Mouse (Mus musculus): Measurements from ENCODE around the gene Bcl9. TPM values are rescaled to one million over a fixed set of nuclear protein-coding genes. Genes with fewer than 3 reads are reported as not detected.

Bcl9 gene
- 3.0 and 7.3 TPM in 2 replicates for polyA plus RNA-seq (2012; ENCODE audit: insufficient read depth, insufficient read length, missing spikeins)

GRCm38 (mm10) chr3:97297553-97298432 lies at the start of gene Bcl9:
Gene Bcl9 (minus strand): TSS chr3:97297917.
- no peaks in the 10 kb centered on the region for H3K4me1 ChIP-seq (ENCODE audit: control insufficient read depth, insufficient read depth, insufficient read length, low read length)
- H3K27ac ChIP-seq (replicated peaks; ENCODE audit: low read depth, low read length) = peak within 1 kb of the TSS; percentile 71

GRCm38 (mm10) chr3:97339193-97339576 lies 41.5 kb upstream of the Bcl9 start:
- Histone ChIP-seq H3K4me3 (ENCODE audit: insufficient read depth, low read depth, low read length) (no peak overlapping the region), H3K4me1 (ENCODE audit: control insufficient read depth, insufficient read depth, insufficient read length, low read length) (no peaks in the 10 kb centered on the region; the same call in 1 of the 2 replicates), H3K27ac (replicated peaks; ENCODE audit: low read depth, low read length) (no peak overlapping the region)

More at GRCm38 (mm10) chr3:97297553-97298432, at the start of gene Bcl9:
- peak within 1 kb of the TSS; percentile 92 for H3K4me3 ChIP-seq (ENCODE audit: insufficient read depth, low read depth, low read length)

GRCm38 (mm10) chr3:97338522-97339192 lies 40.9 kb upstream of the Bcl9 start:
- no peak overlapping the region for H3K4me3 ChIP-seq (ENCODE audit: insufficient read depth, low read depth, low read length)
- no peaks in the 10 kb centered on the region; the same call in 1 of the 2 replicates for H3K4me1 ChIP-seq (ENCODE audit: control insufficient read depth, insufficient read depth, insufficient read length, low read length)
- no peak overlapping the region for H3K27ac ChIP-seq (replicated peaks; ENCODE audit: low read depth, low read length)

- H3K4me1 ChIP-seq (ENCODE audit: control insufficient read depth, insufficient read depth, insufficient read length, low read length) = no peaks in the 10 kb centered on the region; the same call in 1 of the 2 replicates
- H3K4me3 ChIP-seq (ENCODE audit: insufficient read depth, low read depth, low read length) = no peak overlapping the region
- H3K27ac ChIP-seq (replicated peaks; ENCODE audit: low read depth, low read length) = no peak overlapping the region
Observed at GRCm38 (mm10) chr3:97337306-97337705, 39.6 kb upstream of the Bcl9 start.

- no peak overlapping the region for H3K27ac ChIP-seq (replicated peaks; ENCODE audit: low read depth, low read length)
- no peaks in the 10 kb centered on the region; the same call in 1 of the 2 replicates for H3K4me1 ChIP-seq (ENCODE audit: control insufficient read depth, insufficient read depth, insufficient read length, low read length)
- no peak overlapping the region for H3K4me3 ChIP-seq (ENCODE audit: insufficient read depth, low read depth, low read length)
Observed at GRCm38 (mm10) chr3:97336331-97336730, 38.6 kb upstream of the Bcl9 start.

- Histone ChIP-seq H3K27ac (replicated peaks; ENCODE audit: low read depth, low read length) (no peak overlapping the region), H3K4me1 (ENCODE audit: control insufficient read depth, insufficient read depth, insufficient read length, low read length) (no peaks in the 10 kb centered on the region; the same call in 1 of the 2 replicates), H3K4me3 (ENCODE audit: insufficient read depth, low read depth, low read length) (no peak overlapping the region)
Observed at GRCm38 (mm10) chr3:97334618-97335017, 36.9 kb upstream of the Bcl9 start.

GRCm38 (mm10) chr3:97332172-97332571 lies 34.5 kb upstream of the Bcl9 start:
- no peaks in the 10 kb centered on the region for H3K4me1 ChIP-seq (ENCODE audit: control insufficient read depth, insufficient read depth, insufficient read length, low read length)
- H3K4me3 ChIP-seq (ENCODE audit: insufficient read depth, low read depth, low read length) = no peak overlapping the region
- H3K27ac ChIP-seq (replicated peaks; ENCODE audit: low read depth, low read length) = no peak overlapping the region

GRCm38 (mm10) chr3:97327809-97328208 lies 30.1 kb upstream of the Bcl9 start:
- no peak overlapping the region for H3K4me3 ChIP-seq (ENCODE audit: insufficient read depth, low read depth, low read length)
- H3K27ac ChIP-seq (replicated peaks; ENCODE audit: low read depth, low read length) = no peak overlapping the region
- H3K4me1 ChIP-seq (ENCODE audit: control insufficient read depth, insufficient read depth, insufficient read length, low read length) = no peaks in the 10 kb centered on the region

- Histone ChIP-seq H3K27ac (replicated peaks; ENCODE audit: low read depth, low read length) (no peak overlapping the region), H3K4me1 (ENCODE audit: control insufficient read depth, insufficient read depth, insufficient read length, low read length) (no peaks in the 10 kb centered on the region), H3K4me3 (ENCODE audit: insufficient read depth, low read depth, low read length) (no peak overlapping the region)
Observed at GRCm38 (mm10) chr3:97327356-97327755, 29.6 kb upstream of the Bcl9 start.

GRCm38 (mm10) chr3:97325621-97326345 lies 28.1 kb upstream of the Bcl9 start:
- Histone ChIP-seq H3K4me3 (ENCODE audit: insufficient read depth, low read depth, low read length) (no peak overlapping the region), H3K4me1 (ENCODE audit: control insufficient read depth, insufficient read depth, insufficient read length, low read length) (no peaks in the 10 kb centered on the region), H3K27ac (replicated peaks; ENCODE audit: low read depth, low read length) (no peak overlapping the region)

GRCm38 (mm10) chr3:97324046-97324445 lies 26.3 kb upstream of the Bcl9 start:
- no peak overlapping the region for H3K4me3 ChIP-seq (ENCODE audit: insufficient read depth, low read depth, low read length)
- no peaks in the 10 kb centered on the region for H3K4me1 ChIP-seq (ENCODE audit: control insufficient read depth, insufficient read depth, insufficient read length, low read length)
- no peak overlapping the region for H3K27ac ChIP-seq (replicated peaks; ENCODE audit: low read depth, low read length)

GRCm38 (mm10) chr3:97317302-97317701 lies 19.6 kb upstream of the Bcl9 start:
- H3K27ac ChIP-seq (replicated peaks; ENCODE audit: low read depth, low read length) = no peak overlapping the region
- H3K4me3 ChIP-seq (ENCODE audit: insufficient read depth, low read depth, low read length) = no peak overlapping the region
- H3K4me1 ChIP-seq (ENCODE audit: control insufficient read depth, insufficient read depth, insufficient read length, low read length) = no peaks in the 10 kb centered on the region

- no peaks in the 10 kb centered on the region for H3K4me1 ChIP-seq (ENCODE audit: control insufficient read depth, insufficient read depth, insufficient read length, low read length)
- H3K27ac ChIP-seq (replicated peaks; ENCODE audit: low read depth, low read length) = no peak overlapping the region
- no peak overlapping the region for H3K4me3 ChIP-seq (ENCODE audit: insufficient read depth, low read depth, low read length)
Observed at GRCm38 (mm10) chr3:97313431-97313830, 15.7 kb upstream of the Bcl9 start.

- Histone ChIP-seq H3K27ac (replicated peaks; ENCODE audit: low read depth, low read length) (no peak overlapping the region), H3K4me1 (ENCODE audit: control insufficient read depth, insufficient read depth, insufficient read length, low read length) (no peaks in the 10 kb centered on the region), H3K4me3 (ENCODE audit: insufficient read depth, low read depth, low read length) (peak overlapping the region; percentile 32; the same call in 1 of the 2 replicates)
Observed at GRCm38 (mm10) chr3:97311998-97312397, 14.3 kb upstream of the Bcl9 start.
